Mouse (Mus musculus): Measurements from ENCODE around the gene Arhgap9. TPM values are rescaled to one million over a fixed set of nuclear protein-coding genes. Genes with fewer than 3 reads are reported as not detected.
"Not testable (repeated sequence)": the region's sequence is repeated elsewhere in the genome, so short reads cannot be mapped to it uniquely, and the experiment has no call there.

Arhgap9 gene
- polyA plus RNA-seq, 1 experiment from 2014 or later = 2.6 TPM

DNA sequence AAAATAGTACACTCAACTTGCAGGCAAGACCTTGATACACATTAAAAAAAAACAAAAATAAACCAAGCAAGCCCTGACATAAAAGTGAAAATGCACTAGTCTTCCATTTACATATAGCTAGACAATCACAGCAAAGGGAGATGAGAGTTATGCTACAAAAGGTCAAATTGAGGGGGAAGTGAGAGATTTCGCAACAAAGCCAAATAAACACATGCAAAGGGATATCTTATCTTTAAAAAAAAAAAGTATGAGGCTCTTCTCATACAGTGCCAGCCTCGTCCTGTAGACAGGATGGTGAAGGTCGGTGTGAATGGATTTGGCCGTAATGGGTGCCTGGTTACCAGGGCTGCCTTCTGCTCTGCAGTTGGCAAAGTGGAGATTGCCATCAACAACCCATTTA is 8.9 kb upstream of the Arhgap9 start:
- Histone ChIP-seq H3K4me2 (replicated peaks) (no peak overlapping the region), H3K27me3 (no peaks in the 10 kb centered on the region), H3K4me1 (peaks cover 10% of the 10 kb centered on the region), H3K9ac (no peak overlapping the region), H3K9me3 (no peaks in the 10 kb centered on the region), H3K4me3 (no peak overlapping the region), H3K27ac (no peak overlapping the region), H3K36me3 (peaks cover 15% of the 10 kb centered on the region)
- WGBS = 68% methylated on average over 4 of the region's 4 CpGs
- no peak for ATAC-seq (ENCODE audit: insufficient number of reproducible peaks, insufficient read depth, low FRiP score, low TSS enrichment)

GRCm38 (mm10) chr10:127313516-127313915 is 8.2 kb upstream of the Arhgap9 start:
- not testable (repeated sequence) for H3K9me3 ChIP-seq
- WGBS = 86% methylated on average over 5 of the region's 5 CpGs

DNA sequence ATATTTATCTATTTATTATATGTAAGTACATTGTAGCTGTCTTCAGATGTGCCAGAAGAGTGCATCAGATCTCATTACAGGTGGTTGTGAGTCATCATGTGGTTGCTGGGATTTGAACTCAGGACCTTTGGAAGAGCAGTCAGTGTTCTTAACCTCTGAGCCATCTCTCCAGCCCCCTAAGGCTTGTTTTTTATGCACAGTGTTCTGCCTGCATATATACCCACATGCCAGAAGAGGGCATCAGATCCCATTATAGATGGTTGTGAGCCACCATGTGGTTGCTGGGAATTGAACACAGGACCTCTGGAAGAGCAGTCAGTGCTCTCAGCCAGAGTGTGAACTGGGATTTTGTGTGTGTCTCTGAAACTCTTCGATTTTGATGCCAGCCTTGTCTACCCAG is 6.8 kb upstream of the Arhgap9 start:
- 75% methylated on average over 1 of the region's 1 CpGs for WGBS
- H3K4me2 ChIP-seq (replicated peaks); H3K36me3 ChIP-seq: not testable (repeated sequence)

More at GRCm38 (mm10) chr10:127313516-127313915, 8.2 kb upstream of the Arhgap9 start:
- not testable (repeated sequence) for ATAC-seq (ENCODE audit: insufficient number of reproducible peaks, insufficient read depth, low FRiP score, low TSS enrichment); H3K9ac ChIP-seq; H3K4me3 ChIP-seq; H3K27ac ChIP-seq; H3K4me1 ChIP-seq; H3K27me3 ChIP-seq; H3K36me3 ChIP-seq; H3K4me2 ChIP-seq (replicated peaks)

GRCm38 (mm10) chr10:127317277-127317676 is 4.5 kb upstream of the Arhgap9 start:
- H3K9me3 ChIP-seq = no peaks in the 10 kb centered on the region
- H3K36me3 ChIP-seq = no peaks in the 10 kb centered on the region
- no peak overlapping the region for H3K4me2 ChIP-seq (replicated peaks)
- H3K4me1 ChIP-seq = no peaks in the 10 kb centered on the region
- H3K9ac ChIP-seq = no peak overlapping the region
- H3K27me3 ChIP-seq = peaks cover 12% of the 10 kb centered on the region; the same call in 1 of the 2 replicates
- no peak overlapping the region for H3K4me3 ChIP-seq
- 80% methylated on average over 2 of the region's 2 CpGs for WGBS
- ATAC-seq (ENCODE audit: insufficient number of reproducible peaks, insufficient read depth, low FRiP score, low TSS enrichment) = no peak
- no peak overlapping the region for H3K27ac ChIP-seq

More for the DNA sequence above, 6.8 kb upstream of the Arhgap9 start:
- not testable (repeated sequence) for H3K4me3 ChIP-seq; H3K27me3 ChIP-seq; ATAC-seq (ENCODE audit: insufficient number of reproducible peaks, insufficient read depth, low FRiP score, low TSS enrichment); H3K9me3 ChIP-seq; H3K4me1 ChIP-seq; H3K27ac ChIP-seq; H3K9ac ChIP-seq

DNA sequence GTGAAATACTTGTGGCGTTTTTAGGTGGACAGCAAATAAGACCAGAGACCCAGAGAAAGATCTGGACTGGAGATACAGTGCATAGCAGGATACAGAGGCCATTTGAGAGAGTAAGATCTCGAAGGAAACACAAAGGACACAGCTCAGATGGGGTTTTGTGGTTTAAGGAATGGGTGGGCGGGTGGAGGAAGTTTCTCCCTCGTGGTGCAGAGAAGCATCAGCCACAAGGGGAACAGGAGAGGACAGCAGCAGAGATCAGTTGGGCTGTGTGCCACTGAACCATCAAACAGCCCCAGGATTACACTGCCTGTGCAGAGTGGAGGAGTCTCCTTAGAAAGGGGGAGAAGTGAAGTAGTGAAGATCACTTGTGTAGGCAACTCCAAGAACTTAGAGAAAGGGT is 3.8 kb upstream of the Arhgap9 start:
- Histone ChIP-seq H3K27me3 (peaks cover 18% of the 10 kb centered on the region; the same call in 1 of the 2 replicates), H3K4me2 (replicated peaks) (no peak overlapping the region), H3K36me3 (no peaks in the 10 kb centered on the region), H3K4me1 (no peaks in the 10 kb centered on the region), H3K9ac (no peak overlapping the region), H3K9me3 (no peaks in the 10 kb centered on the region), H3K27ac (no peak overlapping the region), H3K4me3 (no peak overlapping the region)
- ATAC-seq (ENCODE audit: insufficient number of reproducible peaks, insufficient read depth, low FRiP score, low TSS enrichment) = no peak
- 36% methylated on average over 4 of the region's 4 CpGs for WGBS

- H3K4me1 ChIP-seq = no peaks in the 10 kb centered on the region
- no peak for ATAC-seq (ENCODE audit: insufficient number of reproducible peaks, insufficient read depth, low FRiP score, low TSS enrichment)
- H3K27ac ChIP-seq = no peak overlapping the region
- H3K9me3 ChIP-seq = no peaks in the 10 kb centered on the region
- H3K9ac ChIP-seq = no peak overlapping the region
- no peak overlapping the region for H3K4me3 ChIP-seq
- H3K27me3 ChIP-seq = peaks cover 29% of the 10 kb centered on the region
- 75% methylated on average over 7 of the region's 7 CpGs for WGBS
- H3K4me2 ChIP-seq (replicated peaks) = no peak overlapping the region
- no peaks in the 10 kb centered on the region for H3K36me3 ChIP-seq
Measured at GRCm38 (mm10) chr10:127319969-127320368, 1.8 kb upstream of the Arhgap9 start.

- Histone ChIP-seq H3K4me3 (no peak overlapping the region), H3K36me3 (no peaks in the 10 kb centered on the region), H3K4me2 (replicated peaks) (no peak overlapping the region), H3K27me3 (peaks cover 51% of the 10 kb centered on the region), H3K9me3 (no peaks in the 10 kb centered on the region), H3K9ac (no peak overlapping the region), H3K27ac (no peak overlapping the region), H3K4me1 (peaks cover 17% of the 10 kb centered on the region)
- no peak for ATAC-seq (ENCODE audit: insufficient number of reproducible peaks, insufficient read depth, low FRiP score, low TSS enrichment)
- WGBS = 67% methylated on average over 13 of the region's 13 CpGs
Measured at GRCm38 (mm10) chr10:127322178-127322577, 414 bp downstream of the Arhgap9 start.

GRCm38 (mm10) chr10:127322669-127323068 is 905 bp downstream of the Arhgap9 start:
- H3K4me1 ChIP-seq = peaks cover 17% of the 10 kb centered on the region
- no peaks in the 10 kb centered on the region for H3K9me3 ChIP-seq
- no peak overlapping the region for H3K27ac ChIP-seq
- H3K9ac ChIP-seq = no peak overlapping the region
- no peak overlapping the region for H3K4me2 ChIP-seq (replicated peaks)
- no peaks in the 10 kb centered on the region for H3K36me3 ChIP-seq
- H3K27me3 ChIP-seq = peaks cover 56% of the 10 kb centered on the region
- no peak overlapping the region for H3K4me3 ChIP-seq
- ATAC-seq (ENCODE audit: insufficient number of reproducible peaks, insufficient read depth, low FRiP score, low TSS enrichment) = no peak
- 84% methylated on average over 4 of the region's 4 CpGs for WGBS

DNA sequence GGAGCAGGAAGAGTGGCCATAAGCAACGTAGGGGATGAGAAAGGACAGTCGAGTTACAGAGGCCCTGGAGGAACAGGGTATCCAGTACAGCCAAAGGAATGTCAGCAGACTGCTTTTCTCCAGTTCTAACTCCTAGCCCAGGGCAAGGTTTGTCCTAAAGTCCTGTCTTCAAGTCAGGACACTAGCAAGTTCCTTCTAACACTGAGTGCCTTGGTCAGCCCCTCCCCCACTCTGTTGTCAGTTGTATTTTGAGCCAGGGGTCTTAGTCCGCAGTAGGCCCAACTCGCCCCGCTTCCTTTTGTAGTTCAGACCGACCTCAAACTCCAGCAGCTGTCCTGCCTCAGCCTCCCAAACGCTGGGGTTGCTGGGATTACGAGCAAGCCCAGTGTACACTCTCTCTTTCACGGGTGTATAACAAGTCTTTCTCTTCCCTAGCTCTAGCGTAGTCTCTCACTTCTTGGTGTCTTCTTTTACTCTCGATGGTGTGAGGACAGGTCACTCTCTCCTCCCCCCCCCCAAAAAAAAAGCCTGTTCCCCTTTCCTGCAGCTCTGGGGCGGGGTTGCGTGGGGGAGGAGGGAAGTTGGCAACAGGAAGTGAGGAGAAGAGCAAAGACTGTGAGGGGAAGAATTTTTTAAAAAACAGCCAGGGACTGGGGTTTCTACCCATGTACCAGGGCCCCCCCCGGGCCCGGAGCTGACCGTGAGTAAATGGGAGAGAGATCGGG is 1.5 kb downstream of the Arhgap9 start:
- no peak for ATAC-seq (ENCODE audit: insufficient number of reproducible peaks, insufficient read depth, low FRiP score, low TSS enrichment)
- no peak overlapping the region for H3K4me2 ChIP-seq (replicated peaks)
- no peak overlapping the region for H3K27ac ChIP-seq
- peaks cover 17% of the 10 kb centered on the region for H3K4me1 ChIP-seq
- no peak overlapping the region for H3K4me3 ChIP-seq
- no peaks in the 10 kb centered on the region for H3K36me3 ChIP-seq
- no peak overlapping the region for H3K9ac ChIP-seq
- WGBS = 70% methylated on average over 17 of the region's 17 CpGs
- H3K9me3 ChIP-seq = no peaks in the 10 kb centered on the region
- H3K27me3 ChIP-seq = peaks cover 62% of the 10 kb centered on the region

DNA sequence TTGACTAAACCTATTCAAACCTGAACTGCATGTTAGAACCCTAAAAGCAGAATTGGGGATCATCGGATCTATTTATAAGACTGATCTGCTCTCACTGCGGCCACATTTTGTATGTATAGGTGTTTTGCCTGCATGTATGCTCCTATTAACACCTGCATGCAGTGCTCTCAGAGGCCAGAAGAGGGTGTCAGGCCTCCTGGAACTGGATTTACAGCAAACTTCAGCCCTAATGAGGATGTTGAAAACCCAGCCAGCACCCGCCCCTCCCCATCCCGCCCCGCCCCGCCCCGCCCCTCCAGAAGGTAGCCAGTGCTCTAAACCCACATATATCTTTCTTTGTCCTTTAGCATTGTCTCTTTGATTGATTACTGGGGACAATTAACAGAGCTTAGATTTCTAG is 2.7 kb downstream of the Arhgap9 start:
- H3K4me3 ChIP-seq = no peak overlapping the region
- H3K4me1 ChIP-seq = peaks cover 17% of the 10 kb centered on the region
- no peaks in the 10 kb centered on the region for H3K9me3 ChIP-seq
- 11% methylated on average over 7 of the region's 7 CpGs for WGBS
- no peaks in the 10 kb centered on the region for H3K36me3 ChIP-seq
- H3K4me2 ChIP-seq (replicated peaks) = no peak overlapping the region
- peaks cover 73% of the 10 kb centered on the region for H3K27me3 ChIP-seq
- no peak overlapping the region for H3K9ac ChIP-seq
- no peak overlapping the region for H3K27ac ChIP-seq
- ATAC-seq (ENCODE audit: insufficient number of reproducible peaks, insufficient read depth, low FRiP score, low TSS enrichment) = no peak

GRCm38 (mm10) chr10:127325454-127326016 is 3.8 kb downstream of the Arhgap9 start:
- H3K9me3 ChIP-seq = no peaks in the 10 kb centered on the region
- ATAC-seq (ENCODE audit: insufficient number of reproducible peaks, insufficient read depth, low FRiP score, low TSS enrichment) = no peak
- peaks cover 76% of the 10 kb centered on the region for H3K27me3 ChIP-seq
- H3K4me3 ChIP-seq = peak overlapping the region; percentile 41
- peak overlapping the region; percentile 44; the same call in 1 of the 2 replicates for H3K9ac ChIP-seq
- peak overlapping the region; percentile 86 for H3K4me2 ChIP-seq (replicated peaks)
- peaks cover 17% of the 10 kb centered on the region for H3K4me1 ChIP-seq
- H3K27ac ChIP-seq = no peak overlapping the region
- H3K36me3 ChIP-seq = no peaks in the 10 kb centered on the region
- 25% methylated on average over 14 of the region's 14 CpGs for WGBS

DNA sequence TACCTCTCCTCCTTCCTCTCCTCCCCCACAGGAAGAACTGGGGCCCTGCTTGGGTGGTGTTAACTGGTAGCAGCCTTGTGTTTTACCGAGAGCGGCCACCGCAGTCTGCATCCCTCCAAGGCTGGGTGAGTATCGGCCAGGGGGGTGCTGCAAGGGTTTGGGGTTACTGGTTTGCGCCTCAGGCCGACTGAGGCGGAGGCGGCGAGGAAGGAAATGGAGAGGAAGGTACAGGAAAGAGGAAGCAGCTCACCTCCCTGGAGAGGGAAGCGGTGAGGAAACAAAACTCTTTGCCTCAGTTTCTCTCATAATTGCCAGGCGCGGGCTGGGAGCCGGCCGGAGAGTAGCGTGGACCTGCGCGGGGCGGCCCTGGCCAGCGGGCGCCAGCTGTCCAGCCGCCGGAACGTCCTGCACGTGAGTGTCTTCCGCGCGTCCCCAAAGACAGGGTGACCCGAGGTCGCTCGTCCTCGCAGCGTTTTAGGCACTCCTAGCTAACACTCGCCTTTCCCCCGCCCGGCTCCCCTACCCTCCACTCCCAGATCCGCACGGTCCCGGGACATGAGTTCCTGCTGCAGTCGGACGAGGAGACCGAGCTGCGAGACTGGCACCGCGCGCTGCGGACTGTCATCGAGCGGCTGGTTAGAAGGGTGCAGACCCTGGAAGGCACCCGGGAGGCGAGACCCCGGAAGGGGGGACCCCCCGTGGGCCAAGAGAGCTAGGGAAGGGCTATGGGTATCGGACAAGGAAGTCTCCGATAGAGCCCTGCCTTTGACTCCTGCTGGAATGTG is 4.4 kb downstream of the Arhgap9 start:
- WGBS = under 1% methylated on average over 54 of the region's 54 CpGs
- peak overlapping the region; percentile 41 for H3K4me3 ChIP-seq
- peaks cover 71% of the 10 kb centered on the region for H3K27me3 ChIP-seq
- no peak overlapping the region for H3K27ac ChIP-seq
- ATAC-seq (ENCODE audit: insufficient number of reproducible peaks, insufficient read depth, low FRiP score, low TSS enrichment) = peak; percentile 25
- peak overlapping the region; percentile 86 for H3K4me2 ChIP-seq (replicated peaks)
- H3K4me1 ChIP-seq = peaks cover 17% of the 10 kb centered on the region
- H3K9ac ChIP-seq = peak overlapping the region; percentile 44
- H3K36me3 ChIP-seq = no peaks in the 10 kb centered on the region
- H3K9me3 ChIP-seq = no peaks in the 10 kb centered on the region
